Mouse (Mus musculus) forebrain, embryonic 12.5 days (tissue): ENCODE measurements around the gene Zbtb20. TPM values are rescaled to one million over a fixed set of nuclear protein-coding genes. Genes with fewer than 3 reads are reported as not detected.

Source experiments
- ATAC-seq: fragments of 200-750 bp; cut with Nextera tagmentation; 2 replicates; pipeline ENCODE4 v1.8.0; 2017; ENCODE audit warnings: moderate TSS enrichment; ENCODE audit not compliant: low FRiP score
- H3K27ac ChIP-seq: fragments of 300-500 bp; sonication (generic); 2 replicates; pipeline ENCODE4 v1.5.1; 2016; ENCODE audit warnings: mild to moderate bottlenecking
- H3K27me3 ChIP-seq: fragments of 300-500 bp; sonication (generic); 2 replicates; pipeline ENCODE4 v1.6.1; 2016; ENCODE audit warnings: mild to moderate bottlenecking
- H3K36me3 ChIP-seq: fragments of 300-500 bp; sonication (generic); replicated peaks from 2 replicates; pipeline ENCODE4 v1.6.1; 2016; ENCODE audit warnings: mild to moderate bottlenecking
- H3K4me1 ChIP-seq: fragments of 300-500 bp; sonication (generic); 2 replicates; pipeline ENCODE4 v1.6.1; 2016
- H3K4me2 ChIP-seq: fragments of 300-500 bp; sonication (generic); 2 replicates; pipeline ENCODE4 v1.6.1; 2016; ENCODE audit warnings: mild to moderate bottlenecking, moderate library complexity
- H3K4me3 ChIP-seq: fragments of 300-500 bp; sonication (generic); replicated peaks from 2 replicates; pipeline ENCODE4 v1.5.1; 2016; ENCODE audit warnings: mild to moderate bottlenecking
- H3K9ac ChIP-seq: fragments of 300-500 bp; sonication (generic); 2 replicates; pipeline ENCODE4 v1.6.1; 2016; ENCODE audit warnings: mild to moderate bottlenecking
- H3K9me3 ChIP-seq: fragments of 300-500 bp; sonication (generic); 2 replicates; pipeline ENCODE4 v1.6.1; 2016
- WGBS: fragments of 180-500 bp; shearing (Covaris S2); methylation state at CpG from one replicate; pipeline ENCODE4 v1.1.7; 2016; 5-methylcytosine and 5-hydroxymethylcytosine counted together
- polyA plus RNA-seq: library from polyadenylated mRNA; unstranded; fragments of >200 nt; fragmentation: Nextera tagmentation; extraction: Ambion mirVana; gene quantifications from 2 replicates; pipeline ENCODE4 v1.2.1, GENCODE M21; 2016

Gene Zbtb20
- polyA plus RNA-seq, 1 experiment from 2014 or later, result 73.6 TPM

GRCm38 (mm10) chr16:43620359-43620758 is 744.7 kb downstream of the Zbtb20 start:
- peak overlapping the region; percentile 65 for H3K27ac ChIP-seq
- no peak overlapping the region for H3K4me2 ChIP-seq
- peaks cover 24% of the 10 kb centered on the region for H3K36me3 ChIP-seq
- no peak overlapping the region for H3K4me3 ChIP-seq
- H3K9me3 ChIP-seq, result no peaks in the 10 kb centered on the region
- no peak for ATAC-seq
- no peaks in the 10 kb centered on the region for H3K27me3 ChIP-seq
- 16% methylated on average over 2 of the region's 2 CpGs for WGBS
- H3K9ac ChIP-seq, result no peak overlapping the region
- H3K4me1 ChIP-seq, result peaks cover 40% of the 10 kb centered on the region

- H3K4me1 ChIP-seq, result peaks cover 43% of the 10 kb centered on the region
- ATAC-seq, result peak; percentile 65; the same call in 1 of the 2 replicates
- 24% methylated on average over 5 of the region's 5 CpGs for WGBS
These were observed 747.8 kb downstream of the Zbtb20 start for GRCm38 (mm10) chr16:43623315-43624000.

GRCm38 (mm10) chr16:43624876-43625275 is 749.2 kb downstream of the Zbtb20 start:
- Histone ChIP-seq H3K9ac (no peak overlapping the region), H3K36me3 (peaks cover 30% of the 10 kb centered on the region), H3K9me3 (no peaks in the 10 kb centered on the region), H3K4me1 (peaks cover 45% of the 10 kb centered on the region), H3K27ac (0 out of 2 replicates have a peak overlapping the region, but pooled peaks have one; percentile 70), H3K4me3 (no peak overlapping the region), H3K4me2 (no peak overlapping the region), H3K27me3 (no peaks in the 10 kb centered on the region)
- 85% methylated on average over 4 of the region's 4 CpGs for WGBS
- no peak for ATAC-seq

More at GRCm38 (mm10) chr16:43623315-43624000, 747.8 kb downstream of the Zbtb20 start:
- Histone ChIP-seq H3K27me3 (no peaks in the 10 kb centered on the region), H3K36me3 (peaks cover 28% of the 10 kb centered on the region), H3K4me3 (no peak overlapping the region), H3K9me3 (no peaks in the 10 kb centered on the region), H3K27ac (peak overlapping the region; percentile 89), H3K4me2 (no peak overlapping the region), H3K9ac (no peak overlapping the region)

DNA sequence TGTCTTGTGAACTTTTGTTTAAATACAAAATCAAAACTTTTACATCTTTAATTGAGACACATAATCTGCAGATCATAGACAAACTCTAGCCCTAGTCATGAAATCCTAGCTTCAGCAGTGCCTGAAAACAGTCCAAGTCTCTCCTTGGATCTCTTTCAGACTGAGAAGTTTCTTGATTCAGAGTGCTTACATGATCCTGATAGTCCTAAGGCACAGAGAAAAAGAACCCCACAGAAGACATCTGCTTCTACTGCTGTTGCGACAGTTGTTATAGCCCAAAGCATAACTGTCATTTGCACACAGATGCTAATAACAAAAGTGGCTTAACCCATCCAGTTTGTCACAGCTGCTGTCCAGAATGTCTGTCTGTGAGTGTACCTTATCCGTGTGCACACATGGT is 749.6 kb downstream of the Zbtb20 start:
- 81% methylated on average over 2 of the region's 2 CpGs for WGBS
- Histone ChIP-seq H3K27me3 (no peaks in the 10 kb centered on the region), H3K27ac (peak overlapping the region; percentile 48; the same call in 1 of the 2 replicates), H3K4me1 (peaks cover 45% of the 10 kb centered on the region), H3K9me3 (no peaks in the 10 kb centered on the region), H3K36me3 (peaks cover 30% of the 10 kb centered on the region), H3K9ac (no peak overlapping the region), H3K4me2 (no peak overlapping the region), H3K4me3 (no peak overlapping the region)
- no peak for ATAC-seq

GRCm38 (mm10) chr16:43625956-43626355 is 750.3 kb downstream of the Zbtb20 start:
- Histone ChIP-seq H3K4me2 (no peak overlapping the region), H3K9me3 (no peaks in the 10 kb centered on the region), H3K4me3 (no peak overlapping the region), H3K4me1 (peaks cover 43% of the 10 kb centered on the region), H3K36me3 (peaks cover 30% of the 10 kb centered on the region), H3K9ac (no peak overlapping the region), H3K27ac (no peak overlapping the region), H3K27me3 (no peaks in the 10 kb centered on the region)
- ATAC-seq, result no peak
- WGBS, result 93% methylated on average over 5 of the region's 5 CpGs

DNA sequence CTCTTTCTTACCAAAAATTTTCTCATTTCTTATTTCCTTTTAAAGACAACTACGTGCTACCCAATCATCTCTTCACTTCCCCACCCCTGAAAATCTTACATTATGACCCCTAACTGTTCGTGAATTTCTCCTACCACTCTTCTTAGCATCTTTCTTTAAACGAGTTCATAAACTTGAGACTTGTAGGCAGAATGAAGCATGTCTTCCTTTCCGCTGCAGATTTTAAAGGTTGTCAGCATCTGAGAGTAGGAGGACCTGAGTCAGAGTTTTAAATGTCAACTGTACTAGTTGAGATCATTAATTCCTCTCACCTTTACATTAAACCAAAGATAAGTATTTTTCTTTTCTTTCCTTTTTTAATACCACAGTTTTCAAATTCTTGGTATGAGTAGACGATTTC is 753.0 kb downstream of the Zbtb20 start:
- H3K4me1 ChIP-seq, result peaks cover 22% of the 10 kb centered on the region
- no peak overlapping the region for H3K9ac ChIP-seq
- H3K27me3 ChIP-seq, result no peaks in the 10 kb centered on the region
- H3K27ac ChIP-seq, result no peak overlapping the region
- H3K9me3 ChIP-seq, result no peaks in the 10 kb centered on the region
- H3K4me2 ChIP-seq, result no peak overlapping the region
- WGBS, result 94% methylated on average over 5 of the region's 5 CpGs
- ATAC-seq, result no peak
- H3K36me3 ChIP-seq, result peaks cover 35% of the 10 kb centered on the region
- no peak overlapping the region for H3K4me3 ChIP-seq

DNA sequence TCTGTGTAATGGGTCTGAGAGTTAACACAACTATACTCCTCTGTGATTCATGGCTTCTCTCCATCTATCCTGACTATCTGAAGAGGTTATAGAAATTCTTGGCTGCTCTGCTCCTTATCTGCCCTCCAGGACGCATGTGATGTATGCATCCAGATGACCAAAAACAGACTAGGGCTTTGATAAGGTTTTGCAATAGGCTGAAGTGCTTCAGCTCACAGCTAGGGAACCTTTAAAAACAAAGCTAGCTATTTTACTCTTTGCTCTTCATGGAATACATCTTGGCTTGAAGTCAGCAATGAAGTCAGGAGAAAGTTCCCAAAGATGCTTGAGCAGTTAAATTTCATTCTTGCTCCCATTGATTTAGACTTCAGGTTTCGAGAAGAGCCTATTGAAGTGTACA is 756.1 kb downstream of the Zbtb20 start:
- no peaks in the 10 kb centered on the region for H3K27me3 ChIP-seq
- no peak overlapping the region for H3K9ac ChIP-seq
- H3K9me3 ChIP-seq, result no peaks in the 10 kb centered on the region
- no peak overlapping the region for H3K4me3 ChIP-seq
- no peak overlapping the region for H3K4me2 ChIP-seq
- peaks cover 8% of the 10 kb centered on the region; the same call in 1 of the 2 replicates for H3K4me1 ChIP-seq
- H3K36me3 ChIP-seq, result peaks cover 44% of the 10 kb centered on the region
- no peak for ATAC-seq
- no peak overlapping the region for H3K27ac ChIP-seq
- WGBS, result 92% methylated on average over 2 of the region's 2 CpGs

DNA sequence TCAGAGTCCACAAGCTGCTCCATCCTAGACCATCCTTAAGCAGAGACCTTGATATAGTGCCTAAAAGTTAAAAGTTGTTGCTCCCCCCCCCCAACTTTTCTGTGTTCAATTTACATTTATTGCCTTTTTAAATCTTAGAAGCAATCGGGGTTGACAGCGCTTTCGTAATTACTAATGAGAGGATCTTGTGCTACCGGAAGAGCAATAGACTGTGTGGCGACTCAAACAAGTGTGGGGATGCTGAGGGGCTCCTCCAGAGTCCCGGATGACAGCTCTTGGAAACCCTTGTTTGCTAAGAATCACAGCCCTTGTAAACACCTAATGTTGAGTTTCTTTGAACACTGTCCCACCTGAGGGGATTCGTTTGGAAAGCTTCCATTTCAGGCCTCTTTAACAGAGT is 758.4 kb downstream of the Zbtb20 start:
- ATAC-seq, result no peak
- no peak overlapping the region for H3K27ac ChIP-seq
- no peak overlapping the region for H3K9ac ChIP-seq
- no peak overlapping the region for H3K4me2 ChIP-seq
- no peaks in the 10 kb centered on the region for H3K9me3 ChIP-seq
- H3K4me1 ChIP-seq, result peaks cover 8% of the 10 kb centered on the region; the same call in 1 of the 2 replicates
- H3K27me3 ChIP-seq, result no peaks in the 10 kb centered on the region
- H3K36me3 ChIP-seq, result peaks cover 44% of the 10 kb centered on the region
- 97% methylated on average over 7 of the region's 7 CpGs for WGBS
- no peak overlapping the region for H3K4me3 ChIP-seq

GRCm38 (mm10) chr16:43637241-43637640 is 761.6 kb downstream of the Zbtb20 start:
- Histone ChIP-seq H3K4me3 (no peak overlapping the region), H3K9me3 (no peaks in the 10 kb centered on the region), H3K4me1 (no peaks in the 10 kb centered on the region), H3K9ac (no peak overlapping the region), H3K4me2 (no peak overlapping the region), H3K36me3 (peaks cover 41% of the 10 kb centered on the region), H3K27ac (no peak overlapping the region), H3K27me3 (no peaks in the 10 kb centered on the region)
- 91% methylated on average over 8 of the region's 8 CpGs for WGBS
- no peak for ATAC-seq

- no peaks in the 10 kb centered on the region for H3K27me3 ChIP-seq
These were observed 762.8 kb downstream of the Zbtb20 start for GRCm38 (mm10) chr16:43638406-43639049.

GRCm38 (mm10) chr16:43641230-43641629 is 765.5 kb downstream of the Zbtb20 start:
- no peak overlapping the region for H3K4me3 ChIP-seq
- WGBS, result 87% methylated on average over 8 of the region's 8 CpGs
- no peak overlapping the region for H3K9ac ChIP-seq
- no peaks in the 10 kb centered on the region for H3K4me1 ChIP-seq
- H3K4me2 ChIP-seq, result no peak overlapping the region
- no peaks in the 10 kb centered on the region for H3K9me3 ChIP-seq
- H3K27ac ChIP-seq, result no peak overlapping the region
- H3K27me3 ChIP-seq, result no peaks in the 10 kb centered on the region
- no peak for ATAC-seq
- peaks cover 15% of the 10 kb centered on the region for H3K36me3 ChIP-seq

More at GRCm38 (mm10) chr16:43638406-43639049, 762.8 kb downstream of the Zbtb20 start:
- H3K9ac ChIP-seq, result no peak overlapping the region
- 0 out of 2 replicates have a peak, but pooled peaks have one; percentile 23 for ATAC-seq
- peaks cover 38% of the 10 kb centered on the region for H3K36me3 ChIP-seq
- no peak overlapping the region for H3K27ac ChIP-seq
- H3K4me2 ChIP-seq, result no peak overlapping the region
- H3K9me3 ChIP-seq, result no peaks in the 10 kb centered on the region
- H3K4me1 ChIP-seq, result no peaks in the 10 kb centered on the region
- no peak overlapping the region for H3K4me3 ChIP-seq
- 86% methylated on average over 21 of the region's 21 CpGs for WGBS

GRCm38 (mm10) chr16:43645879-43646278 is 770.2 kb downstream of the Zbtb20 start:
- Histone ChIP-seq H3K4me1 (no peaks in the 10 kb centered on the region), H3K9me3 (no peaks in the 10 kb centered on the region), H3K27ac (no peak overlapping the region), H3K36me3 (peaks cover 4% of the 10 kb centered on the region; the same call in 1 of the 2 replicates), H3K9ac (no peak overlapping the region), H3K4me2 (no peak overlapping the region), H3K4me3 (no peak overlapping the region), H3K27me3 (no peaks in the 10 kb centered on the region)
- no peak for ATAC-seq
- WGBS, result 81% methylated on average over 4 of the region's 4 CpGs
